ENCODE assay signal across 18 mouse cellular contexts in the genomic region with DNA sequence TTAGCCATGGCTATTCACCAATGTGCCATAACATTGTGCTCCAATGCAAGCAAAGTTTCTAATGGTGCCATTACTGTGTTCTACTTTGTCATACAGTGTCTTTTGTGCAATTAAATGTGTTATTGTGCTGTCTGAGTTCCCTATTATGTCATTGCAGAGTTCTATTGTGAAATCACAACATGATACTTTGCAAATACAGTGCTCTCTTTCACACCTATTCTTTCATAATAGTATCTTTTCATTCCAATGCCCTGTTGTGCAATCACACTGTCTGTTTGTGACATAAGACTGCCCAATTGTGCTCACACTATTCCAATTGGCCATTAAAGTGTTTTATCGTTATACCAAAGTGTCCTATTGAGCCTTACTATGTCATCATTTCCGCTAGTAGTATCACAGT.
"Had no signal": no experiment of that assay in that cellular context is flagged by ENCODE, and none has a peak within 500 bp of the region (broad histone marks: within the 10 kb centered on the region; RNA-seq: fewer than 3 reads in every experiment).

No protein-coding gene starts in this region.

- ATAC-seq: liver, postnatal 0 days; lung, postnatal 0 days; midbrain, embryonic 13.5 days; midbrain, embryonic 15.5 days had no signal

- H3K36me3 ChIP-seq: lung, embryonic 15.5 days; midbrain, embryonic 13.5 days; midbrain, embryonic 15.5 days; neural tube, embryonic 12.5 days; stomach, embryonic 15.5 days had no signal

- DNase-seq: liver, postnatal 0 days; lung, adult 2 months; lung, postnatal 14 days; lung, postnatal 36 days; right cerebral cortex, postnatal 14 days; thymus, adult 2 months; thymus, postnatal 25 days; thymus, postnatal 4 days had no signal

- H3K4me2 ChIP-seq: lung, embryonic 15.5 days; midbrain, embryonic 11.5 days; midbrain, embryonic 13.5 days; midbrain, embryonic 15.5 days; neural tube, embryonic 12.5 days; stomach, embryonic 15.5 days had no signal

- H3K27me3 ChIP-seq: lung, embryonic 15.5 days; megakaryocyte, embryonic 14.5 days; midbrain, embryonic 13.5 days; midbrain, embryonic 15.5 days; neural tube, embryonic 12.5 days; stomach, embryonic 15.5 days had no signal

- H3K9ac ChIP-seq: liver, postnatal 0 days; lung, embryonic 15.5 days; midbrain, embryonic 13.5 days; midbrain, embryonic 15.5 days; neural tube, embryonic 12.5 days; stomach, embryonic 15.5 days had no signal

- H3K9me3 ChIP-seq: lung, embryonic 15.5 days; midbrain, embryonic 13.5 days; midbrain, embryonic 15.5 days; neural tube, embryonic 12.5 days; stomach, embryonic 15.5 days had no signal

- H3K4me3 ChIP-seq: lung, embryonic 15.5 days; midbrain, embryonic 13.5 days; midbrain, embryonic 15.5 days; neural tube, embryonic 12.5 days; stomach, embryonic 15.5 days had no signal

- H3K4me1 ChIP-seq: lung, embryonic 15.5 days; megakaryocyte, embryonic 14.5 days; midbrain, embryonic 13.5 days; midbrain, embryonic 15.5 days; neural tube, embryonic 12.5 days; stomach, embryonic 15.5 days had no signal

- H3K27ac ChIP-seq: lung, embryonic 15.5 days; macrophage; midbrain, embryonic 13.5 days; midbrain, embryonic 15.5 days; neural tube, embryonic 12.5 days; stomach, embryonic 15.5 days; stomach, postnatal 0 days had no signal
